Mouse (Mus musculus) monocyte, adult 5-6 weeks (primary cell): ENCODE data around the gene Ube2q2. TPM values are rescaled to one million over a fixed set of nuclear protein-coding genes. Genes with fewer than 3 reads are reported as not detected.

Source experiments
- total RNA-seq: library from RNA; stranded (forward); fragments of 200-1000, 200-491, 200-594 nt; gene quantifications from 3 replicates; pipeline ENCODE4 v1.2.3, GENCODE M21; 2017

The Ube2q2 gene
- total RNA-seq, 1 experiment from 2014 or later = 49.5 TPM

Other genes starting within 250 kb of the Ube2q2 start
- gene Hykk, start 231.6 kb upstream of the Ube2q2 start, total RNA-seq = 0.68 TPM in 1 of 3 replicates, not detected in the others
- gene Psma4, start 198.1 kb upstream of the Ube2q2 start, total RNA-seq = 243 to 326 TPM (median 251 TPM) in 3 replicates
- gene AY074887, start 197.9 kb upstream of the Ube2q2 start, total RNA-seq = not detected in 3 replicates
- not detected in 3 replicates for gene Chrna5, start 168.0 kb upstream of the Ube2q2 start, total RNA-seq
- not detected in 3 replicates for gene Chrna3, start 122.3 kb upstream of the Ube2q2 start, total RNA-seq
- gene Chrnb4, start 100.1 kb upstream of the Ube2q2 start, total RNA-seq = 0.32 TPM in 1 of 3 replicates, not detected in the others
- 43.1 to 80.1 TPM (median 59.4 TPM) in 3 replicates for gene Fbxo22, start 60.1 kb downstream of the Ube2q2 start, total RNA-seq
- gene Nrg4, start 178.0 kb downstream of the Ube2q2 start, total RNA-seq = 1.4 to 4.7 TPM in 2 of 3 replicates, not detected in the other
- gene Tmem266, start 178.1 kb downstream of the Ube2q2 start, total RNA-seq = not detected in 3 replicates